Mouse (Mus musculus): ENCODE data around the gene Mllt10.

- TF ChIP-seq CTCF (IDR thresholded peaks at IDR 0.05) (no peak), EP300 (IDR thresholded peaks at IDR 0.05; ENCODE audit: insufficient read depth, low read depth, low read length) (no peak), POLR2A (IDR thresholded peaks at IDR 0.05; ENCODE audit: insufficient read depth, low read depth, low read length) (no peak)
These were observed 17.5 kb upstream of the Mllt10 start, which contains the start of gene A930004D18Rik for GRCm38 (mm10) chr2:18037491-18037890.
